Mouse (Mus musculus): ENCODE measurements around the gene 1700020D05Rik.

The 1700020D05Rik gene

DNA sequence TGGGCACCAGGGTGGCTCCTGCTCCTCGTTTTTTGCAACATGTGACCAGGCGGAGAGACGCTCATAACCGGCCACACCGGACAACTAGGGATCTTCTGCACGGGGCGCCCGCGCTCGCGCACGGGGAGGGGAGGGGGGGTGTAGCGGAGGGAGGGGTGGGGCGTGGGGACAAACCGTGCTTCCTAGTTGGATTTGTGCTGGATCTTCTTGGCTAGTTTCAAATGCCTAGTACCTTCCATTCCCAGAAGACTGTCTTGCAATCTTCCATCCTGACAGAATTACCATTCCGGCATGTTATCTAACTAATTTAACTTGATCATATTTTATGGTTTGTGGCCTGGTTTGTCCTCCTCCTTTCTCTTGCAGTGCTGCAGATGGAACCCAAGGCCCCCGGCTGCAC is at the start of gene 1700020D05Rik:
Gene 1700020D05Rik, minus strand, starts transcription at position 101 of the 400 bp plus-strand sequence.
- DNase-seq (ENCODE audit: low read depth, low spot score), result no peak

DNA sequence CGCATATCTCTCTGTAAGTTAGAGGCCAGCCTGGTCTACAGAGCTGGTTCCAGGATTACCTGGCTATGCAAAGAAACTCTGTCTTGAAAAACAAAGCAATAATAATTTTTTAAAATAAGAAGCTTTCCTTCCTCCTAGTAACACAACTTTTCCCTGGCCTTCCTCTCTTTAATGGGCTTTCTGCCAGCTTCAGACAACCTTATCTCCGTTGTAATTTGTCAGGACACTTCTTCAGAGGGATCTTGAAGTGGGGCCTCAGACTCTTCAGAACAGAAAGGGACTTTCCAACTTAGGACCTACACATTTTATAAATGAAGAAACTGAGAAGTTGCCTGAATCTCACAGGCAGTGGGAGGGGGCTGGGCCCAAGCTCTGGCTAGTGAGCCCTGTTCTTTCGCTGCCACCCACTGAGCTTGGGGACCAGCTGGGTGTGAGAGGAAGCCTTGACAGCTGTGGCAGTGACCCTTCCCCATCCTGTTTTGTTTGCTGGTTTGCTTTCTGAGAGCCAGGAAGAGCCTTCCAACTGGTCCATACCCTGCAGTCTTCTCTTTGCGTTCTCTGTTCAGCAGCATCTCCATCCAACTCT is 44.0 kb upstream of the 1700020D05Rik start:
- DNase-seq (ENCODE audit: low read depth, low spot score), result no peak

DNA sequence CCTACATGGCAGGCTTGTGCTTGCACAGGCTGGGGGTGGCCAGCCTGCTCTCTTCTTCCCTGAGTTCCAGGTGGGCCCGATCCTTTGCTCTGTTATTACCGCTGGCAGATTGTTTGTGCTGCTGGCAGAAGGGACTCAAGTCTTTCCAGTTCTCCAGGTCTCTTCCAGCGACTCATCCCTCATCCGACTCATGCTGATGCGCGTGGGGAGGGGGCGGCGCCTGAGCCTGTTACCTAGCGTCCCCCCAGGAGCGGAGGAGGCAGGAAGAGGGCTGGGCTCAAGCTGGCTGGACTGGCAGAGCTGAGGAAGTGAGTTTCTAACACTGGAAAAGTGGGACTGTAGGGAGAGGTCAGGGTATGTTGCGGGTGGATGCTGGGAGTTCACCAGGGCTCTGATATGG is 40.4 kb upstream of the 1700020D05Rik start:
- DNase-seq (ENCODE audit: low read depth, low spot score), result no peak

DNA sequence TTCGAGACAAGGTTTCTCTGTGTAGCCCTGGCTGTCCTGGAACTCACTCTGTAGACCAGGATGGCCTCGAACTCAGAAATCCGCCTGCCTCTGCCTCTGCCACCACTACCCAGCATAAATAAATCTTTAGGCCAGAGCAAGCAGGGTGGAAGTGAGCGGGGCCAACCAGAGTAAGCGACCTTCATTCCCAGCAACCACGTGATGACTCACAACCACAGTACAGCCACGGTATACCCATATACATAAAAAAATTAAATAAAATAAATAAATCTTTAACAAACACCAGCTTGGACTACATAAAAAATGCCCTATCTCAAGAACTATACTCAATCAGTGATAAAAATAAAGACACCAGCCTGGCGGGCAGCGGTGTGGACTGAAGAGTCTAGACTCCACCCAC is 39.8 kb upstream of the 1700020D05Rik start:
- no peak for DNase-seq (ENCODE audit: low read depth, low spot score)

DNA sequence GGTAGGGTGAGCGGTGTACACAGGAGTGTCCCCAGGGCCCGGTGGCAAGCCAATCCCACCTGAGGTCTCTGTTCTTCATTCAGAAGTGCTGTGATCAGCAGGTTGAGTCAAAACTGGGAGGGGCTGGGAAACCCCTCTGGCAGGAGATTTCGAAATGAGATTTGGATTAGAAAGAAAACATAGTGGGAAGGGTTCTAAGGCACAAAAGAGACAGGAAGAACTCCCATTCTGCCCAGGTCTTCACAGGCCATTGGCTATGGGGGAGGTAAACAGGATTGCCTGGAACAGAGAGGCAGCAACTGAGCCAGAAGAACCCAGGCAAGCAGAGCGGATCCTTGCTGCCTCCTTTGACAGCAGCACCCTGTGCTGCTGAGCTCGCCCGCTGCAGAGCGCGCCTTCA is 35.2 kb upstream of the 1700020D05Rik start:
- no peak for DNase-seq (ENCODE audit: low read depth, low spot score)

DNA sequence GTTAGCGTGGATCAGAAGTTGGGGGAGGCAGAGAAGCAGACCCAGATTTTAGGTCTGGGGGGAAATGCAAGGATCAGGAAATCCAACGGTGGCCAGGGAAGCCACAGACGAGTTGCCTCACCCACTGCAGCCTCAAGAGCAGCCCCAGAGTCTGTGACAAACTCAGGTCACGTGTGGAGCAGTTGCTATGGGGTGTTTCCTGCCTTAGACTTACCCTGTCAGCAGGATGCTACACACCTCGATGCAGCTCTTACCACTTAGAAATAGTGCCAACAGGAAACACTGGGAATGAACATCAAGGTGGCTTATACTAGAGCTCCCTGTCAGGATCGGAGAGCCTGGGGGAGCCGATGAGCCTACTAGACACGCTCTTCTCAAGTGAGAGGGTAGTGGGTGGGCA is 28.9 kb upstream of the 1700020D05Rik start:
- DNase-seq (ENCODE audit: low read depth, low spot score), result no peak

DNA sequence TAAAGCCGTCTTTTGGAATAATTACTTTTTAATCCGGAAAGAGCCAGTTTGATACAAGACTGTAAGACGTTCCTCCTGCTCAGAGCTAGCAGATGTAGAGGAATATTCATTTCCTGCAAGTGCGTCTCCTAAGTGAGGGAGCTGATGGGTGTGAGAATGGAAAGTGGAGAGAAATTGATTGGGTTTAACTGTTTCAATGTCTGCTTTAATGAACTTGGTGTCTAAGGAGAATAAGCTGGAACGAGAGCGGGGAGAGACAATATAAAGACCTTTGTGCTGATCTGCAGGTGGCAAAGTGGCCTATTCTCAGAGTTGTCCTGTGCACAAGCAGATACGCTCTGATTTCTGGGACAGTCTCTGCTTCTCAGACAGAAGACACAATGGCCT is 26.5 kb upstream of the 1700020D05Rik start:
- DNase-seq (ENCODE audit: low read depth, low spot score), result no peak

DNA sequence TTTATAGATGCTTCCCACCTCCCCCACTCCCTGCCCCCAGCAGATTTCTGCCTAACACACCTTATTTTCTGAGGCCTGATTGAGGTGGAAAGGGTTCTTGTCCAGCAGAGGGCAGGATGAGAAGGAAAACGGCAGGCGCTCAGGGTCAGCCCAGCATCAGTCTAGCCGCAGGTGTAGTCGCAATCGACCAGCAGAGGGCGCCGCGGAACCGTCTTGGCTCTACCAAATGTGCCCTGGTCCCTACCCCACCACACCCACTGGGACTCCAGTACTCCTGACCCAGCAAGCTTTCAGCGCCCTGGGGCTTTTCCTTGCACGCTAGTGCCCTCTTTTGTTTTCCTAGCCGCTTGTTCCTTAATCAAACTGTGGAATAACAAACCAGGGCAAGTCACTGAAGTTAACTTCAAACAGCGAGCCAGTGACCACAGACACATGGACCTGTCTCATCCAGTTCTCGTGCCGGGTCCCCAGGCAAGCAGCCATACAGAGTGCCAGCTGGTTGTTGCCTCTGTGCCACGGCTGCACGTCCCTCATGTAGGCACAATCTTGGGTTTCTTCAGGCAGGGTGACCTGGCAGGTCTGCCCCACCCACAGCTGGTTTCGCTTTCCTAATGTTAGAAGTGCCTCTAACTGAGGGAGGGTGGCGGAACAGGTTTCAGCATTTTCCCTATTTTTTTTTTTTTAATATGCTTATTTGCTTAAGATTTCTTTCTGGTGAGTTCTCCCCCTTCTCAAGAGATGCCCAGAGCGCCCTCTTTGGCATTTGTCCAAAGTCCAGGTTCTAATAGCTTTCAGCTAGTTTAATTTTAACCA is 25.9 kb upstream of the 1700020D05Rik start:
- peak; percentile 45 for DNase-seq (ENCODE audit: low read depth, low spot score)

DNA sequence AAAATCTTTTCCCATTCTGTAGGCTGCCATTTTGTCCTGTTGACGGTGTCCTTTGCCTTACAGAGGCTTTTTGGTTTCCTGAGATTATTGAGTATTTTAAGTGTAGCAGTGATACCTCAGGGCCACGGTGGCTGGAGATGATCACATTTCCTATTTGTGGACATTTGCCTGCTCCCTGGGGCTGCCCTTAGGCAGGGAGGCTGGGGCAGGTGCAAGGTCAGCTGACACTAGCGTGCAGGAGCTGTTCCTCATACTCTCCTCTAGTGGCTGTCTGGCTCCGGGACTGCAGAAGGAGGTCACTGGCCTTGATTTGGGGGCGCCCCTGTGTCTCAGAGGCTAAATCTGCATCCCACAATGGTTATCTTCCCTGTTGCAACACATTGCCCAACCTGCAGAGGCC is 21.6 kb upstream of the 1700020D05Rik start:
- no peak for DNase-seq (ENCODE audit: low read depth, low spot score)

DNA sequence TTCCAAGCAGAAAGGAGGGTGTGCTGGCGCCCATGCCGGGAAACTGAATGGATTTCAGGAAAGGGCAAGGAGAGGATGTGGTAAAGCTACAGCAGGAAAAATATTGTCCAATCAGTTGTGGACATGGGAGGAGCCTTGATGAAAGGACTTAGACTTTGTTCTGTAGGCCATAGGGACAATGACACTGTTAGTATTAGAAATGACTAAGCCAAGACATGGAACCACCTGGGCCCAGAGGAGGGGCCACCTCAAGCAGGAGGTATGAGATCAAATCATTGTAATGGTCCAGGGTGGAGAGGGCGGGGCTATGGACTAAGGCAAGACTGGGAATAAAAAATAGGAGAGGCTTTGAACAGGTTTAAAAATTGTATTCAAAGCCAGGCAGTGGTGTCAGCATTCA is 15.1 kb upstream of the 1700020D05Rik start:
- DNase-seq (ENCODE audit: low read depth, low spot score), result no peak

DNA sequence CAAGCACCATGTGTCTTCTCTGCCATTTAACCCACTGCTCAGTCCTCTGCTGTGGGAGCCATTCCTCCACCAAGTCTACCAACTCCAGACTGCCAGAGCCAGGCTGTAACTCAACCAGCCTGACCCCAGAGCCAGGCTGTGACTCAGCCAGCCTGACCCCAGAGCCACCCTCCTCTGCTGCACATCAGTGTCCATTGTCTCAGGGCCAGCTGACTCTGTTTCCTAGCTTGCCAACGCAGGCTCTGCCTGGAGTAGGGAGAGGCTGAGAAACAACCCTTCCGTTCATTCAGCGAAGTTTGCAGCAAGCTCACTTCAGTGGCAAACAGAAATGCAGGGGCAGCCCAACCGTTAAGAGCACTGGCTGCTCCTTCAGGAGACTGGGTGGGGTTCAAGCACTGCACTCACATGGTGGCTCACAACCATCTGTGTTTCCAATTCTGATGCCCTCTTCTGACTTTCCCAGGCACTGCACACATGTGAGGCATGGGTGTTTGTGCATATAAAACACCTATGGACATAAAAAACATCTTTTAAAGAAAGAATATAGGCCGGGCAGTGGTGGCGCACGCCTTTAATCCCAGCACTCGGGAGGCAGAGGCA is 13.4 kb upstream of the 1700020D05Rik start:
- DNase-seq (ENCODE audit: low read depth, low spot score), result peak; percentile 41

- no peak for DNase-seq (ENCODE audit: low read depth, low spot score)
Measured at GRCm38 (mm10) chr19:5515840-5516777, 12.5 kb upstream of the 1700020D05Rik start.

- no peak for DNase-seq (ENCODE audit: low read depth, low spot score)
Measured at GRCm38 (mm10) chr19:5513005-5513349, 9.4 kb upstream of the 1700020D05Rik start.

GRCm38 (mm10) chr19:5512091-5513004 is 8.8 kb upstream of the 1700020D05Rik start:
- no peak for DNase-seq (ENCODE audit: low read depth, low spot score)

GRCm38 (mm10) chr19:5511074-5511632 is 7.6 kb upstream of the 1700020D05Rik start:
- DNase-seq (ENCODE audit: low read depth, low spot score), result no peak

- DNase-seq (ENCODE audit: low read depth, low spot score), result peak; percentile 100
Measured at GRCm38 (mm10) chr19:5510031-5511026, 6.7 kb upstream of the 1700020D05Rik start, which contains the start of gene Snx32. TSS of gene Snx32 (minus strand) at chr19:5510538.

DNA sequence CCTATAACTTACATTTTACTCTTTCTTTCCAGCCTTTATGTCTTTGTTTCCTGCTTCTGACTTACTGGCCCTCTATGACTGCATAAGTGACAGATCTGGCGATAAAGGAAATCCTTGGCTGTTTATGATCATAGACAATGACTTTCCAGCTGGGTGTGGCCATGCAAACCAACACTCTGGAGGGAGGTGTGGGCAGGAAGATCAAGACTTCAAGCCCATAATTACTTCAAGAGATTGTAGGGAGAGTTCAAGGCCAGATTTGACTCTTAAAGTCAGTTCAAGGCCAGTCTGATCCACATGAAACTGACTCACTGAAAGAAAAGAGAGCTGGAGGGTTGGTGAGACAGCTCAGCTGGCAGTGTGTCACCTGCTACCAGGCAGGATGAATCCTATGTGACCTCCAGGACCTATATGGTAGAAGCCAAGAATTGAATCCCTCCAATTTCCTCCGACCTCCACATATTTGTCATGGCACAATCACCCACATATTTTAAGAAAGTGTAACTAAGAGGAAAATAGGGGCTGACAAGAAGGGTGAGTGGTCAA is 3.2 kb downstream of the 1700020D05Rik start:
- no peak for DNase-seq (ENCODE audit: low read depth, low spot score)

- DNase-seq (ENCODE audit: low read depth, low spot score), result no peak
Measured at GRCm38 (mm10) chr19:5496052-5496370, 7.6 kb downstream of the 1700020D05Rik start.

All from telencephalon, adult 2 months (tissue).